Mouse (Mus musculus) liver, embryonic 14.5 days (tissue): ENCODE results near the gene Zranb2.

Source experiments
- CTCF ChIP-seq: IDR thresholded peaks from 2 replicates; pipeline ENCODE4 v1.5.1; 2016; ENCODE audit warnings: antibody characterized with exemption, low read depth, control low read depth
- EP300 ChIP-seq: IDR thresholded peaks from 2 replicates; pipeline ENCODE4 v1.6.1; 2016; ENCODE audit warnings: antibody characterized with exemption, low read depth

- TF ChIP-seq CTCF (no peak), EP300 (no peak)
Observed at GRCm38 (mm10) chr3:157516471-157516870, 17.5 kb upstream of the Zranb2 start.
